Mouse (Mus musculus) liver, adult (tissue): ENCODE data around the gene Mars.

ENCODE experiments used
- GATA4 ChIP-seq: IDR thresholded peaks from 2 replicates; pipeline ENCODE4 v1.6.1; 2014; ENCODE audit warnings: mild to moderate bottlenecking, low read length; ENCODE audit not compliant: insufficient replicate concordance

Mars gene

GRCm38 (mm10) chr10:127284724-127285500 is 26.7 kb downstream of the Mars start:
- TF ChIP-seq GATA4, result no peak

- TF ChIP-seq GATA4, result no peak
These were observed 27.4 kb downstream of the Mars start for GRCm38 (mm10) chr10:127284105-127284622.

GRCm38 (mm10) chr10:127282620-127283215 is 28.9 kb downstream of the Mars start:
- TF ChIP-seq GATA4, result no peak

GRCm38 (mm10) chr10:127281316-127281715 is 30.3 kb downstream of the Mars start:
- no peak for TF ChIP-seq GATA4

- no peak for TF ChIP-seq GATA4
These were observed 31.9 kb downstream of the Mars start for GRCm38 (mm10) chr10:127279730-127280129.

- TF ChIP-seq GATA4, result no peak
These were observed 37.1 kb downstream of the Mars start for GRCm38 (mm10) chr10:127274261-127275022.

GRCm38 (mm10) chr10:127272371-127272770 is 39.2 kb downstream of the Mars start:
- no peak for TF ChIP-seq GATA4

GRCm38 (mm10) chr10:127269884-127270283 is 41.7 kb downstream of the Mars start:
- TF ChIP-seq GATA4, result no peak

- no peak for TF ChIP-seq GATA4
These were observed 42.5 kb downstream of the Mars start for GRCm38 (mm10) chr10:127269036-127269435.

GRCm38 (mm10) chr10:127268401-127268800 is 43.2 kb downstream of the Mars start:
- no peak for TF ChIP-seq GATA4

- no peak for TF ChIP-seq GATA4
These were observed 44.3 kb downstream of the Mars start for GRCm38 (mm10) chr10:127267318-127267717.

GRCm38 (mm10) chr10:127266112-127267091 is 45.2 kb downstream of the Mars start, which contains the start of gene Dctn2:
Dctn2 (plus strand) TSS chr10:127266368.
- TF ChIP-seq GATA4, result peak; percentile 84; the same call in 1 of the 2 replicates

GRCm38 (mm10) chr10:127265727-127266111 is 45.9 kb downstream of the Mars start:
- TF ChIP-seq GATA4, result no peak

GRCm38 (mm10) chr10:127264971-127265370 is 46.6 kb downstream of the Mars start:
- TF ChIP-seq GATA4, result no peak
